Comparison of ENCODE assay signal across 25 mouse cellular contexts in genomic region chr1:144210912-144211311, GRCm38 (mm10). TPM values are rescaled to one million over a fixed set of nuclear protein-coding genes. Genes with fewer than 3 reads are reported as not detected.
DNase-seq lines count a peak whose midpoint lies in the region; ATAC-seq and TF ChIP-seq lines count a peak whose summit lies in the region.
"Had no signal": no experiment of that assay in that cellular context is flagged by ENCODE, and none has a peak within 500 bp of the region (broad histone marks: within the 10 kb centered on the region; RNA-seq: fewer than 3 reads in every experiment).

No protein-coding gene starts in this region.

- in situ Hi-C loops in Patski (cut with MboI; ENCODE audit: low pct_unique_long_range_greater_than_20kb), result no loop called here

- peak; percentile 88 for ATAC-seq in Patski
- ATAC-seq: activated CD4-positive, CD25-positive, alpha-beta regulatory T cell, adult 4 months; forebrain, embryonic 14.5 days; forebrain, embryonic 16.5 days had no signal

- CTCF ChIA-PET in Patski (lab: Charles Lee), result interaction anchor here (1.6 kb wide), 1 partner anchor 13 kb away, joined by 4 read pairs; no protein-coding TSS in a partner anchor

- DNase-seq in Patski (ENCODE audit: low read depth, low spot score) (peak; percentile 59), adipocyte (ENCODE audit: low spot score) (peak; percentile 5)
- DNase-seq in gonadal fat pad, adult 2 months (ENCODE audit: low read depth), result peak; percentile 31
- DNase-seq in layer of hippocampus, adult 18-20 months (ENCODE audit: low spot score in 2 of 2), result no peak
- DNase-seq in heart, postnatal 4 days, result no peak
- DNase-seq: adrenal gland, adult 2 months; adrenal gland, postnatal 10 days; adrenal gland, postnatal 25 days; cerebellum, adult 11 months; cerebellum, adult 18-20 months; cerebellum, adult 8-10 months; cerebellum, adult 9-11 months; cerebellum, postnatal 14 days; cerebellum, postnatal 36 days had no signal

- no peak for TF ChIP-seq CTCF in Patski (IDR thresholded peaks at IDR 0.05)

- POLR2A ChIA-PET in Patski (lab: Charles Lee), result interaction anchor here (0.9 kb wide), 1 partner anchor 208 kb away, joined by 3 read pairs; no protein-coding TSS in a partner anchor

- no peaks in the 10 kb centered on the region for H3K27me3 ChIP-seq in Patski
- H3K27me3 ChIP-seq: forebrain, embryonic 12.5 days had no signal

RNA-seq across cellular contexts. Expression of gene Rgs13, which starts 33.7 kb away (rescaled TPM):
- polyA plus RNA-seq in Patski (2021), result not detected
- not detected in 2 replicates for polyA plus RNA-seq in gonadal fat pad, adult 2 months (2012; rRNA removed)
- total RNA-seq in layer of hippocampus, adult 18-20 months (2021), result 1 to 10 TPM in 1 of 2 experiments, under 1 TPM in 1; 0.91 to 1.0 TPM
- not detected for total RNA-seq in heart, postnatal 4 days (2021)
- total RNA-seq: adrenal gland, adult 2 months; adrenal gland, postnatal 10 days; adrenal gland, postnatal 25 days; common myeloid progenitor, adult 5-6 weeks; MEL had no signal
- polyA plus RNA-seq: adrenal gland, adult 2 months; C2C12 had no signal

RNA-seq across cellular contexts. Expression of gene Rgs1, which starts 38.1 kb away (rescaled TPM):
- polyA plus RNA-seq in Patski (2021), result not detected
- polyA plus RNA-seq in gonadal fat pad, adult 2 months (2012; rRNA removed), result 0.18 and 0.26 TPM in 2 replicates
- not detected for total RNA-seq in layer of hippocampus, adult 18-20 months (2021)
- total RNA-seq in heart, postnatal 4 days (2021), result under 1 TPM in 1 of 2 experiments, not detected in 1; 0.48 TPM
- total RNA-seq: ES-E14 had no signal
- polyA plus RNA-seq: adrenal gland, adult 2 months; brain, embryonic 14.5 days; C2C12; embryonic facial prominence, embryonic 11.5 days; forebrain, embryonic 10.5 days; forebrain, embryonic 12.5 days; forebrain, embryonic 14.5 days; forebrain, embryonic 16.5 days had no signal

Comparison
In these comparisons a context has a peak if more than half of its experiments do, and no peak if none do; other contexts are left out.
1. DNase-seq: peak in Patski (single experiment), adipocyte (single experiment) and gonadal fat pad, adult 2 months (single experiment); none in layer of hippocampus, adult 18-20 months (0 of 2) and heart, postnatal 4 days (single experiment).